Mouse (Mus musculus) CH12F3 (cell line): ENCODE results near the gene Smc3.

Experiments used
- in situ Hi-C: fragments of 300-500 bp; cut with MboI; formaldehyde crosslinking; loops from 2 replicates; pipeline ENCODE4 v1.14.3; 2020; ENCODE audit warnings: low sequenced_read_pairs

Gene Smc3

DNA sequence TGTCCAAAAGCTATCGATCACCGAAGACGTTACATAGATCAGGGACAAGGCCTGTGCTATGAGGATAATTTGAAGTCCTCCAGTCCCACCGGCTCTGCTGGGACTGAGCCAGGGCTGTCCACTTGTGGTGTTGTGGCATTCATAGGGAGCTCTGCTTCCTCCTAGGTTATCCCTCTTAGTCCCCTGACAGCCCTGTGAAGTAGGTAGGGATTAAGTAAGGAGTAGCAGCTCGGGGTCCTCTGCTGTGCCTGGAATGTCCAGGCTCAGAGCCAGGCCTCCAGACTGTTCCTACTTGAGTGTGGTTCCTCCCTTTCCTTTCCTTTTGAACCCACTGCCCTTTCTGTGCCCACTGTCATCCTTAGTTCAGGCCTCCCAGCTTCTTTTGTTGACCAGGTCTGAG lies 87.4 kb downstream of the Smc3 start:
- in situ Hi-C loops: no loop called here

DNA sequence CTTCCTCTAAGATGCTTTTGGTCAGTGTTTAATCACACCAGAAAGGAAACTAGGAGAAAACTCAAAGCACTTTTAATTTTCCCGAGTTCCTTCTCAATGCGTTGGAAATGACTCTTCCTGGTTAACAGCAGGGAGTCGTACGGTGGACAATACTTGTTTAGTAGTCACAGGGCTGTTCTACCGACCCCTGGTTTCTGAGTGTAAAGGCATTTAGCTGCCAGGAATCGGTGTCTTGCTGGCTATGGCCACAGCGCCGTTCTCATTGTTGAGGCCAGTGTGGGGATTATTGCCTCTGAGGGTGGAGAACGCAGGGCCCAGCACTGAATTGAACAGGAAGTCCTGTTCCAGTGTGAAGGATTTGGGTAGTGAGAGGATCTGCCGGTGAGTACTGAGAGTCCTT lies 90.6 kb downstream of the Smc3 start:
- in situ Hi-C loops: no loop called here

DNA sequence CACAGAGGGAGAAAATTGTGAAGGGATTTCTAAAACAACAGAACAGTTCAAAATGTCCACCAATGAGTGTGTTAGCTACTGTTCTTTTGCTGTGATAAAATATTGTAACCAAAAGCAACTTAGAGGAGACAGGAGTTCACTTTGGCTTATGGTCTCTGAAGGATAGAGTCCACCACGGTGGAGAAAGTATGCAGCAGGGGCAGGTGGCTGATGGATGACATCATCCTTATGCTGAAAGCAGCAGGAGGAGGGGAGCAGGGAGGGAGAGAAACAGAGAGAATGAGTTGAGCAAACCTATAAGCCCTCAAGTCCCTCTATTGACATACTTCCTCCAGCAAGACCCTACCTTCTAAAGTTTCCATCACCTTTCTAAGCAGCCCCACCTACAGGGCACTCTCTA lies 93.8 kb downstream of the Smc3 start:
- in situ Hi-C loops: no loop called here
